Mouse (Mus musculus): Measurements from ENCODE around the gene Tdg. TPM values are rescaled to one million over a fixed set of nuclear protein-coding genes. Genes with fewer than 3 reads are reported as not detected.

Tdg gene
- total and polyA plus RNA-seq, 2 experiments from 2014 or later: 37.5 to 40.9 TPM

- no peak overlapping the region for H3K4me3 ChIP-seq (ENCODE audit: low read depth, low read length)
- H3K4me1 ChIP-seq (ENCODE audit: control insufficient read depth, insufficient read depth): peaks cover 16% of the 10 kb centered on the region; the same call in 1 of the 2 replicates
- H3K27ac ChIP-seq (ENCODE audit: low read depth): peak overlapping the region; percentile 75
- peaks cover 4% of the 10 kb centered on the region for H3K36me3 ChIP-seq (replicated peaks; ENCODE audit: control insufficient read depth, insufficient read depth, low read length)
- TF ChIP-seq EP300 (IDR thresholded peaks at IDR 0.05; ENCODE audit: low read depth) (no peak), CTCF (IDR thresholded peaks at IDR 0.05; ENCODE audit: low read depth) (no peak)
- no peaks in the 10 kb centered on the region for H3K9me3 ChIP-seq (replicated peaks; ENCODE audit: control insufficient read depth, low read length)
- no peak overlapping the region for H3K4me2 ChIP-seq (ENCODE audit: low read depth, low read length)
- H3K27me3 ChIP-seq (ENCODE audit: control insufficient read depth, insufficient read depth, low read length): 0 out of 2 replicates have a peak, but pooled peaks cover 4% of the 10 kb centered on the region
- H3K9ac ChIP-seq (replicated peaks; ENCODE audit: low read depth, low read length): no peak overlapping the region
- no peak for ATAC-seq (ENCODE audit: insufficient read depth, low read depth)
- WGBS: 49% methylated on average over 4 of the region's 4 CpGs
- DNase-seq (ENCODE audit: low spot score): peak; percentile 6
Observed at GRCm38 (mm10) chr10:82696453-82697079, 66.9 kb downstream of the Tdg start.

GRCm38 (mm10) chr10:82697305-82697898, 67.8 kb downstream of the Tdg start:
- Histone ChIP-seq H3K27me3 (ENCODE audit: control insufficient read depth, insufficient read depth, low read length) (no peaks in the 10 kb centered on the region), H3K27ac (ENCODE audit: low read depth) (peak overlapping the region; percentile 75; the same call in 1 of the 2 replicates), H3K36me3 (replicated peaks; ENCODE audit: control insufficient read depth, insufficient read depth, low read length) (peaks cover 10% of the 10 kb centered on the region), H3K4me3 (ENCODE audit: low read depth, low read length) (no peak overlapping the region), H3K4me2 (ENCODE audit: low read depth, low read length) (no peak overlapping the region), H3K4me1 (ENCODE audit: control insufficient read depth, insufficient read depth) (peaks cover 16% of the 10 kb centered on the region; the same call in 1 of the 2 replicates), H3K9me3 (replicated peaks; ENCODE audit: control insufficient read depth, low read length) (no peaks in the 10 kb centered on the region), H3K9ac (replicated peaks; ENCODE audit: low read depth, low read length) (no peak overlapping the region)
- WGBS: 81% methylated on average over 3 of the region's 3 CpGs
- ATAC-seq (ENCODE audit: insufficient read depth, low read depth): no peak
- TF ChIP-seq EP300 (IDR thresholded peaks at IDR 0.05; ENCODE audit: low read depth): no peak
- no peak for TF ChIP-seq CTCF (IDR thresholded peaks at IDR 0.05; ENCODE audit: low read depth)
- DNase-seq (ENCODE audit: low spot score): peak; percentile 68

DNA sequence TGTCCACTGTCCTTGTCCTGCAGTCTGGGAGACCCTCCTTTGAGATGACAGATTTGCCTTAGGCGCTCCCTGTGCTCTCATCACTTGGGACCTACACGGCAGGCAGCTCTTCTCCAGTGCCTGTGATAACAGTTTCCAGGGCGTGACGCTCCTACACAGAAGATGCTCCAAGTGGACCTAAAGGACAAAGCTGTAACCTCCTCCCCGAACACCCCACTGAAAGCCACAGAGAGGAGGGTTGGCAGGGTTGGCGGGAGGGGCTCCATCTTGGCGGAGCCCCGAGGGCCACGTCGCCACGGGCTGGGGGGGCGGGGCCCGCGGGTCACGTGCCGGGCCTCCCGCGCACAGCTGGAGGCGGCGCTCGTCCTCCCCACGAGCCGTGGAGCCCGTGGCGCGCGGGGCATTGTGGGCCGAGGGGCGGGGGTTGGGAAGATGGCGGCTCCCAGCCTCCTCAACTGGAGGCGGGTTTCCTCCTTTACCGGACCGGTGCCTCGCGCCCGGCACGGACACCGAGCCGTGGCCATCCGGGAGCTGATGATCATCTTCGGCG, 69.2 kb downstream of the Tdg start:
- DNase-seq (ENCODE audit: low spot score) (peak; percentile 78), ATAC-seq (ENCODE audit: insufficient read depth, low read depth) (peak; percentile 95)
- peaks cover 14% of the 10 kb centered on the region for H3K36me3 ChIP-seq (replicated peaks; ENCODE audit: control insufficient read depth, insufficient read depth, low read length)
- peak overlapping the region; percentile 58 for H3K27ac ChIP-seq (ENCODE audit: low read depth)
- TF ChIP-seq EP300 (IDR thresholded peaks at IDR 0.05; ENCODE audit: low read depth): no peak
- no peak for TF ChIP-seq CTCF (IDR thresholded peaks at IDR 0.05; ENCODE audit: low read depth)
- H3K4me3 ChIP-seq (ENCODE audit: low read depth, low read length): peak overlapping the region; percentile 97
- H3K9me3 ChIP-seq (replicated peaks; ENCODE audit: control insufficient read depth, low read length): no peaks in the 10 kb centered on the region
- H3K27me3 ChIP-seq (ENCODE audit: control insufficient read depth, insufficient read depth, low read length): no peaks in the 10 kb centered on the region
- peaks cover 16% of the 10 kb centered on the region; the same call in 1 of the 2 replicates for H3K4me1 ChIP-seq (ENCODE audit: control insufficient read depth, insufficient read depth)
- H3K4me2 ChIP-seq (ENCODE audit: low read depth, low read length): peak overlapping the region; percentile 96
- peak overlapping the region; percentile 79 for H3K9ac ChIP-seq (replicated peaks; ENCODE audit: low read depth, low read length)
- WGBS: under 1% methylated on average over 42 of the region's 42 CpGs

DNA sequence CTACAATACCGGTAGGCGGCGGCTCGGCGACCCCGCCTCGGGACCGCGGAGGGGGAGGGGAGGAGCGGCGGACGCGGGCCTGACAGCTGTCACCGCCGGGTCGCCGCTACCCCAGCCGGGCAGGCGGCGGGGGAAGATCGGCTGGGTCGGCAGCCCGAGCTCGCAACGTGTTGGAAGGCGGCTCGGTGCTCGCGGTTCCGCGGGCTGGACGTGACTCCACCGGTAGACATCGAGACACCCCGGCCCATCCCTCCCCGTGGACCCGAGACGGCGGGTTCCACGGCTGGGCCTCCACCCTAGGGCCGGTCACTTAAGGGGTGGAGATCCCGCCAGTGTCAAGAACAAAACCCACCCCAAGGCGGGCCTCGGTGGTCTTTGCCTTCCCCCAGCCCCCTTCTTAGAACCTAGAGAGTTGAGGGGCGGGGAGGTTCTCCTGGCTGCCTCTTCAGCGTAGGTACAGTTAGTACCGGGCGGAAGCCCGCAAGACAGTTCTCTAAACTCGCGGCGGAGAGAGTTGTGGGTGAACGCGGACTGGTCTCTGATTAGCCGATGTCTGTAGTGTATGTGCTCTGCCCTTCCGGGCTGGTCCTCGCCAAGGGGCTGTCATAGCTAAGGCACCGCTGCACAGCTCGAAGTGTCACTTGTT, 69.8 kb downstream of the Tdg start:
- TF ChIP-seq EP300 (IDR thresholded peaks at IDR 0.05; ENCODE audit: low read depth) (no peak), CTCF (IDR thresholded peaks at IDR 0.05; ENCODE audit: low read depth) (no peak)
- Histone ChIP-seq H3K9me3 (replicated peaks; ENCODE audit: control insufficient read depth, low read length) (no peaks in the 10 kb centered on the region), H3K4me3 (ENCODE audit: low read depth, low read length) (peak overlapping the region; percentile 97), H3K9ac (replicated peaks; ENCODE audit: low read depth, low read length) (peak overlapping the region; percentile 79), H3K27me3 (ENCODE audit: control insufficient read depth, insufficient read depth, low read length) (no peaks in the 10 kb centered on the region), H3K27ac (ENCODE audit: low read depth) (peak overlapping the region; percentile 58), H3K4me2 (ENCODE audit: low read depth, low read length) (peak overlapping the region; percentile 96), H3K4me1 (ENCODE audit: control insufficient read depth, insufficient read depth) (peaks cover 16% of the 10 kb centered on the region; the same call in 1 of the 2 replicates), H3K36me3 (replicated peaks; ENCODE audit: control insufficient read depth, insufficient read depth, low read length) (peaks cover 17% of the 10 kb centered on the region)
- WGBS: under 1% methylated on average over 47 of the region's 59 CpGs
- DNase-seq (ENCODE audit: low spot score): peak; percentile 16
- ATAC-seq (ENCODE audit: insufficient read depth, low read depth): peak; percentile 64

Other genes starting within 250 kb of the Tdg start
- not detected in 2 replicates for gene Gm1553, start 137.2 kb upstream of the Tdg start, total RNA-seq (2014; rRNA removed; ENCODE audit: low replicate concordance)
- not detected in 2 replicates for gene Gm1553, start 137.2 kb upstream of the Tdg start, polyA plus RNA-seq (2015; fragmentation: Nextera tagmentation; extraction: Ambion mirVana)
- gene 1190007I07Rik, start 6.6 kb upstream of the Tdg start, total RNA-seq (2014; rRNA removed; ENCODE audit: low replicate concordance): 19.7 and 35.0 TPM in 2 replicates
- gene 1190007I07Rik, start 6.6 kb upstream of the Tdg start, polyA plus RNA-seq (2015; fragmentation: Nextera tagmentation; extraction: Ambion mirVana): 49.9 and 53.1 TPM in 2 replicates
- 6.6 and 9.5 TPM in 2 replicates for gene Glt8d2, start 60.8 kb downstream of the Tdg start, total RNA-seq (2014; rRNA removed; ENCODE audit: low replicate concordance)
- gene Glt8d2, start 60.8 kb downstream of the Tdg start, polyA plus RNA-seq (2015; fragmentation: Nextera tagmentation; extraction: Ambion mirVana): 2.8 TPM in 2 replicates
- 18.9 and 30.5 TPM in 2 replicates for gene Hcfc2, start 66.3 kb downstream of the Tdg start, total RNA-seq (2014; rRNA removed; ENCODE audit: low replicate concordance)
- 30.6 and 34.3 TPM in 2 replicates for gene Hcfc2, start 66.3 kb downstream of the Tdg start, polyA plus RNA-seq (2015; fragmentation: Nextera tagmentation; extraction: Ambion mirVana)
- 12.0 and 18.0 TPM in 2 replicates for gene Nfyb, start 134.3 kb downstream of the Tdg start, total RNA-seq (2014; rRNA removed; ENCODE audit: low replicate concordance)
- 14.4 and 15.4 TPM in 2 replicates for gene Nfyb, start 134.3 kb downstream of the Tdg start, polyA plus RNA-seq (2015; fragmentation: Nextera tagmentation; extraction: Ambion mirVana)
- gene Txnrd1, start 204.1 kb downstream of the Tdg start, total RNA-seq (2014; rRNA removed; ENCODE audit: low replicate concordance): 35.0 and 53.5 TPM in 2 replicates
- 28.0 and 30.4 TPM in 2 replicates for gene Txnrd1, start 204.1 kb downstream of the Tdg start, polyA plus RNA-seq (2015; fragmentation: Nextera tagmentation; extraction: Ambion mirVana)
- not detected in 2 replicates for gene Eid3, start 236.8 kb downstream of the Tdg start, total RNA-seq (2014; rRNA removed; ENCODE audit: low replicate concordance)
- 0.08 and 0.11 TPM in 2 replicates for gene Eid3, start 236.8 kb downstream of the Tdg start, polyA plus RNA-seq (2015; fragmentation: Nextera tagmentation; extraction: Ambion mirVana)